Mouse (Mus musculus) urinary bladder, postnatal 25 days (tissue): ENCODE measurements at regions not wholly inside any gene's neighbourhood (a gene's known extent, or its start where the extent isn't known, plus 50 kb on each side); places are given as distances from the start of the nearest gene placed in this dataset.

ENCODE experiments used
- DNase-seq: peaks from one replicate; pipeline ENCODE4 v3.0.0; 2022; ENCODE audit warnings: low spot score

DNA sequence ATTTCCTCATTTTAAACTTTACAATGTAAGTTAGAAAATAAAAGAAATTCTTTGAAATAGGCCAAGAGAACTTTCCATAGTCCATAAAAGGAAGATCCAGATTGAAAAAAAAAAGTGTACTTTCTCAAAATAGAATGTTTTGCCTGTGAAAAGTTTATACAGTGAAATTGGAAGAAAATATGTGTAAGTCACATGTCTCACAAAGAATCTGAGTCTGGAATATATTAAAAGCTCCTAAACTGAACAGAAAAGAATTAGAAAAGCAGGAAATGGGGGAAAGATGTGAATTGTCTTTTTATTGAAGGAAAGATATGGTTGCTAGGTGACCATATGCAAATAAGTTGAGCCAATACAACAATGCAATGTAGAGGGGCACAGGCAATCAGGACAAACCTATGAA, 197.7 kb upstream of the Gm20594 start:
- no peak for DNase-seq

DNA sequence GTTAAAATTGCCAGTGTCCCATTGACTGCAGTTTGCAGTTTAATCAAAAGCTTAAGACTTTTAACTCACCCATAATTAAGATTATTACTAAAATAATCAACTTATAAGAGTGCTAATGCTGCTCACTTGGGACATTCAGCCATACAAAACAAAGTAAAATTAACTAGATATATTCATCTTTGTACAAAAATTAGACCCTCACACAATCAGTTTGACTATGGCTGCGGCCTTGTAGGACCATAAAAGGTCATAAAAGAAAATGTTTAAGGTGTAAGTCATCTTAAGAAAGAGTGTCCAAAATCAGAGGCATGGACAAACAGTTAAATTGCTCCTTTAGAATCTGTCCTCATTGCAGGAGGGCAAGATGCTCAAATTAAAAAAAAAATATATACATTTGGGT, 186.0 kb upstream of the Gm20594 start:
- peak; percentile 6 for DNase-seq

DNA sequence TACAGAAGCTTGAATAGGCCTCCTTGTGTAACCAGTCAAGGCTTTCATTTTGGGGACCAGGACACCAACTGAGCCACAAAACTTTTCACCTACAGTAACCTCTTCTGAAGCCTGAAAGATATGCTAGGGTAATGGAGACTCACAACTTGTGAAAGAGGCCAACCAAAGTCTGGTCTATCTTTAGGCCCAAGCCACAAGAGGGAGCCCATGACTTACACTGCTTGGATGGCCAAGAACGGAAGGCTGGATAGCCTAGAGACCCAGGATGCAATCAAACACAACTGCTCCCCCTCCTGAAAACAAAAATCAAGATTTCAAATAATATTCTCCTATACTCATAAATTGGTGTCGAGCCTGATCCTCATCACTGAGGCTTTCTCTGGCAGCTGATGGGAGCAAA, 166.4 kb upstream of the Gm20594 start:
- no peak for DNase-seq
